Mouse (Mus musculus) thymus, adult 2 months (tissue): Measurements from ENCODE around the gene Bmp2k. TPM values are rescaled to one million over a fixed set of nuclear protein-coding genes. Genes with fewer than 3 reads are reported as not detected.

ENCODE experiments used
- DNase-seq: peaks from one replicate; pipeline ENCODE4 v3.0.0; 2021
- H3K27ac ChIP-seq: fragments of 200-500 bp; 2 replicates; pipeline ENCODE4 v1.5.1; 2012; ENCODE audit warnings: low read length, control low read depth; ENCODE audit not compliant: control insufficient read depth, insufficient read depth
- H3K27me3 ChIP-seq: fragments of 200-500 bp; 2 replicates; pipeline ENCODE4 v1.6.1; 2012; ENCODE audit warnings: mild to moderate bottlenecking, low read length, moderate library complexity, mixed read lengths; ENCODE audit not compliant: control insufficient read depth, insufficient read depth
- H3K36me3 ChIP-seq: fragments of 200-500 bp; 2 replicates; pipeline ENCODE4 v1.6.1; 2012; ENCODE audit warnings: mild to moderate bottlenecking, low read length, moderate library complexity; ENCODE audit not compliant: control insufficient read depth, insufficient read depth
- H3K4me1 ChIP-seq: fragments of 200-500 bp; replicated peaks from 2 replicates; pipeline ENCODE4 v1.6.1; 2012; ENCODE audit warnings: low read length; ENCODE audit not compliant: control insufficient read depth, insufficient read depth
- H3K4me3 ChIP-seq: fragments of 200-500 bp; 2 replicates; pipeline ENCODE4 v1.5.1; 2012; ENCODE audit warnings: mild to moderate bottlenecking, low read length, control low read depth, moderate library complexity; ENCODE audit not compliant: control insufficient read depth, insufficient read depth
- CTCF ChIP-seq: fragments of 200-500 bp; IDR thresholded peaks from 2 replicates; pipeline ENCODE4 v1.5.1; 2012; ENCODE audit warnings: mild to moderate bottlenecking, control low read depth, low read length, moderate library complexity, borderline replicate concordance; ENCODE audit not compliant: control insufficient read depth, poor library complexity, insufficient read depth; ENCODE audit errors: extremely low read depth
- POLR2A ChIP-seq: fragments of 200-500 bp; IDR thresholded peaks from 2 replicates; pipeline ENCODE4 v1.6.1; 2012; ENCODE audit warnings: mild to moderate bottlenecking, low read length, control low read depth, moderate library complexity; ENCODE audit not compliant: control insufficient read depth, poor library complexity, insufficient read depth; ENCODE audit errors: extremely low read depth
- WGBS: fragments of 180-500 bp; shearing (Covaris S2); methylation state at CpG from one replicate; pipeline ENCODE4 v1.1.7; 2018; 5-methylcytosine and 5-hydroxymethylcytosine counted together
- polyA plus RNA-seq: library from polyadenylated mRNA; depleted of rRNA; stranded (reverse); fragments of >200 nt; gene quantifications from 2 replicates; pipeline ENCODE4 v1.2.3, GENCODE M21; 2012

Bmp2k gene
- polyA plus RNA-seq, 1 experiment: 21.7 TPM

DNA sequence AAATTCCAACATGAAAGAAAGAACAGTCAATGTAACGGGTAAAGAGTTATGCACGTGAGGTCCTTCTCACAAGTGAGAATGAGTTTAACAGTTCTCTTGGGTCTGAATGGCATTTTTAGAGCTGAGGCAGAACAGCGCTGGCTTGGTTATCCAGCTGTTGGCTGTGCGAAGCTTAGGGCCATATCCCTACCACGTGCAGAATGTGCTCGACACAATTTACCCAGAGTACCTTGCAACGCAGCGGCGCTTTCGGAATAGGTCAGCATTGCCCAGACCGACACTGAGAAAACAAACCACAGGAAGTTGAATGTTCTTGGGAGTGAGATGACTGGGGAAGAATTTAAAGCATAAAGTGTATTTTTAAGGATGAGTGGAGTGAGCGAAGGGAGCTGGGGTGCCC lies 127.5 kb downstream of the Bmp2k start:
- H3K4me3 ChIP-seq: no peak overlapping the region
- WGBS: 74% methylated on average over 12 of the region's 12 CpGs
- no peaks in the 10 kb centered on the region for H3K4me1 ChIP-seq
- H3K27ac ChIP-seq: no peak overlapping the region
- no peak for DNase-seq
- no peaks in the 10 kb centered on the region for H3K36me3 ChIP-seq
- H3K27me3 ChIP-seq: no peaks in the 10 kb centered on the region
- no peak for TF ChIP-seq POLR2A
- no peak for TF ChIP-seq CTCF

DNA sequence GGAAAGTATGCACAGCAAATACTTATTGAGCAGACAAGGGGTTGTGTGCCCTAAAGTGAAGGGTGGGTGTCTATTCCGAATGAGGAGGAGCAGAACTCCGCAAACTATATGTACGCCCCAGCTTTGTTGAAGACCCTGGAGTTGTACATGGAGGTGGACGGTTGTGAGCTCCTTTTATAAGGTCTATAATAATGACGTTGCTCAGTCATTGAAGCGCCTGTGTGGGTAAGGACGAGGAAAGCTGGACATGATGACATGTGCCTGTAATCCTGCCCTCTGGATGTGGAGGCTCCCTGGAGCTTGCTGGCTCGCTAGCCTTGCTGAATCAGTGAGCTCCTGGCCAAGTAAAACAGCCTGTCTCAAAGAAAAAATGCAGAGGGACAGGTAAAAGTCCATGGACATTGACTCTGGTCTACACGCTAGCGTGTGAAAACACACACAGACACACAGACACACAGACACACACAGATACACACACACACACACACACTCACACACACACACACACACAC lies 128.0 kb downstream of the Bmp2k start:
- Histone ChIP-seq H3K27me3 (no peaks in the 10 kb centered on the region), H3K36me3 (no peaks in the 10 kb centered on the region), H3K27ac (no peak overlapping the region), H3K4me3 (no peak overlapping the region), H3K4me1 (no peaks in the 10 kb centered on the region)
- WGBS: 80% methylated on average over 10 of the region's 10 CpGs
- no peak for TF ChIP-seq CTCF
- no peak for TF ChIP-seq POLR2A
- DNase-seq: no peak

GRCm38 (mm10) chr5:97126005-97126404 lies 128.5 kb downstream of the Bmp2k start:
- Histone ChIP-seq H3K4me3 (no peak overlapping the region), H3K4me1 (no peaks in the 10 kb centered on the region), H3K27me3 (no peaks in the 10 kb centered on the region), H3K27ac (no peak overlapping the region), H3K36me3 (no peaks in the 10 kb centered on the region)
- no peak for TF ChIP-seq POLR2A
- no peak for TF ChIP-seq CTCF
- DNase-seq: peak; percentile 39
- WGBS: 25% methylated on average over 4 of the region's 4 CpGs

DNA sequence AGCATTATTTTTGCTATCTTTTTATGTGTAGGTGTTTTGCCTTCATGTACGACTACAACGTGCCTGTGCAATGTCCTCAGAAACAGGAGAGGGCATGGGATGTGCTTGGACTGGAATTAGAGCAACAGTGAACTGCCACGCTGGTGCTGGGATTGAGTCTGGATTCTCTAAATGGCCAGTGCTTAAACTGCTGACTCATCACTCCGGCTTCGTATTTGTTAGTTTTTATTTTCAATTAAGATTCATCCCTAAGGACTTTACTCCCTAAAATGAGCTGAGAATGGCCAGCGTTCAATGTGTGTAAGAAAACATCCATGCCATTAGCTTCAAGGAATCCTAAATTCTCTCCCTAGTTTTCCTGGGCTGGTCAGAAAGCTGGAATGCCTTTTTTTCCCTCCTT lies 129.8 kb downstream of the Bmp2k start:
- DNase-seq: no peak
- no peaks in the 10 kb centered on the region for H3K36me3 ChIP-seq
- H3K4me3 ChIP-seq: no peak overlapping the region
- no peak for TF ChIP-seq POLR2A
- no peak for TF ChIP-seq CTCF
- no peak overlapping the region for H3K27ac ChIP-seq
- H3K4me1 ChIP-seq: no peaks in the 10 kb centered on the region
- 92% methylated on average over 6 of the region's 6 CpGs for WGBS
- no peaks in the 10 kb centered on the region for H3K27me3 ChIP-seq

DNA sequence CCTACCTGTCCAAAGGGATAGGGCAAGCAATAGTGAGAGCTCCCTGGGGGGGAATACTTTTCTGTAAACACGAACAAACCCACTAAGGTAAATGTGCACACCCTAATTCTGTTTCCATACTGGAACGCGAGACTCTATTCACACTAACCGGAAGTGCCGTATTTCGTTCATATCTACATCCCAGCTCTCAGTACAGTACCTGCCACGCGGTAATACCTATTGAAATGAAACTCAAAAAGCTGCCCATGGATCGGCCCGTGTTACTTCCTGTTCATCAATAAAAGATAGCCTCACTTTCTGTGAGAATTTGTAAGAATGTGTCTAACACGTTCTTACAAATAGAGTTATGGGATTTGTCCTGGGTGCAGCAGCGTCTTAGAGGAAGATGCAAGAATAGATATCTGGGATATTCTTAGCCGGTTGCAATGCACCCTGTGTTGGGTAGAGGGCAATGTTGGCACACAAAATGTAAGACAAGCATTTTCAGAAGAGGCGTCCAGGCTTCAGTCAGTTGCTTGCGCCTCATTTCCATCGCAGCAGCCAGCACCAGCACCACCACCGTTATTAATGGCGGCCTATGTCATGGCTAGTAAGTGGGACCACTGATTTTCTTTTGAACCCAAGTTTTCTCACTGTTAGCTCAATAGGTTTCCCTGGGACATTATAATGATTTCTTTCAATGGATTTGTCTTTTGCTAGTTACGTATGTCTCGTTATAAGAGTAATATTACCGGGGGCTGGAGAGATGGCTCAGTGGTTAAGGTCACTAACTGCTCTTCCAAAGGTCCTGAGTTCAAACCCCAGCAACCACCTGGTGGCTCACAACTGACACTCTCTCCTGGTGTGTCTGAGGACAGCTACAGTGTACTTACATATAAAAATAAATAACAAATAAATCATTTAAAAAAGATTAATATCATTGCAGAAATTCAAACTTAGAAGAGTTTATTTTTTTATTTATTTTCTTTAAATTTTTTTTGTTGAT lies 131.0 kb downstream of the Bmp2k start:
- Histone ChIP-seq H3K27me3 (no peaks in the 10 kb centered on the region), H3K4me3 (no peak overlapping the region), H3K27ac (no peak overlapping the region), H3K36me3 (no peaks in the 10 kb centered on the region), H3K4me1 (no peaks in the 10 kb centered on the region)
- 47% methylated on average over 21 of the region's 21 CpGs for WGBS
- no peak for TF ChIP-seq CTCF
- TF ChIP-seq POLR2A: no peak
- peak; percentile 27 for DNase-seq

DNA sequence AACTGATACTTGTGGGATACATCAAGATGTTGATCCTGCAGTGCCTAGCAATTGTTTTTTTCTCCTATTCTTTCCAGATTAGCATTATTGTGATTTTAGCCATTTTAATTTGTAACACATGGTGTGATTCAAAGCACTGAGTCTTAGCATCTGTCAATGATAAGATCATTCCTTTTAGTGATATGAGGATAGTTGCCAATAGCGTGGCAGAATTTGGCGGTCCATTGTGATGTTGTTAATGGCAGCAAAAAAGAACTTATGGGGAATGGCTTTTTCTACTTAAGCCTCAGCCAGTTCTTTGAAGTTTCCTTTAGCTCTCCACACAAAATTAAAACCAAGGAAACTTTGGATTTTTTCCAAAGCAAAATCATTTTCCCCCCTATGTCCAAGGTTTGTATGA lies 132.1 kb downstream of the Bmp2k start:
- Histone ChIP-seq H3K4me3 (no peak overlapping the region), H3K4me1 (no peaks in the 10 kb centered on the region), H3K36me3 (no peaks in the 10 kb centered on the region), H3K27me3 (no peaks in the 10 kb centered on the region), H3K27ac (no peak overlapping the region)
- 98% methylated on average over 2 of the region's 2 CpGs for WGBS
- DNase-seq: no peak
- TF ChIP-seq POLR2A (no peak), CTCF (no peak)
